Mouse (Mus musculus) brain, adult 10 weeks (tissue): ENCODE measurements around the gene Atg3. TPM values are rescaled to one million over a fixed set of nuclear protein-coding genes. Genes with fewer than 3 reads are reported as not detected.

Experiments
- polyA plus RNA-seq: library from polyadenylated mRNA; stranded (reverse); fragments of 350-450 nt; fragmentation: Illumina TruSeq; extraction: RNeasy Lipid Tissue Mini Kit (QIAGEN cat#74804); gene quantifications from one replicate; pipeline ENCODE4 v1.2.3, GENCODE M21; 2015; ENCODE audit warnings: low read depth, low replicate concordance

Gene Atg3
- polyA plus RNA-seq: 54.9 TPM

DNA sequence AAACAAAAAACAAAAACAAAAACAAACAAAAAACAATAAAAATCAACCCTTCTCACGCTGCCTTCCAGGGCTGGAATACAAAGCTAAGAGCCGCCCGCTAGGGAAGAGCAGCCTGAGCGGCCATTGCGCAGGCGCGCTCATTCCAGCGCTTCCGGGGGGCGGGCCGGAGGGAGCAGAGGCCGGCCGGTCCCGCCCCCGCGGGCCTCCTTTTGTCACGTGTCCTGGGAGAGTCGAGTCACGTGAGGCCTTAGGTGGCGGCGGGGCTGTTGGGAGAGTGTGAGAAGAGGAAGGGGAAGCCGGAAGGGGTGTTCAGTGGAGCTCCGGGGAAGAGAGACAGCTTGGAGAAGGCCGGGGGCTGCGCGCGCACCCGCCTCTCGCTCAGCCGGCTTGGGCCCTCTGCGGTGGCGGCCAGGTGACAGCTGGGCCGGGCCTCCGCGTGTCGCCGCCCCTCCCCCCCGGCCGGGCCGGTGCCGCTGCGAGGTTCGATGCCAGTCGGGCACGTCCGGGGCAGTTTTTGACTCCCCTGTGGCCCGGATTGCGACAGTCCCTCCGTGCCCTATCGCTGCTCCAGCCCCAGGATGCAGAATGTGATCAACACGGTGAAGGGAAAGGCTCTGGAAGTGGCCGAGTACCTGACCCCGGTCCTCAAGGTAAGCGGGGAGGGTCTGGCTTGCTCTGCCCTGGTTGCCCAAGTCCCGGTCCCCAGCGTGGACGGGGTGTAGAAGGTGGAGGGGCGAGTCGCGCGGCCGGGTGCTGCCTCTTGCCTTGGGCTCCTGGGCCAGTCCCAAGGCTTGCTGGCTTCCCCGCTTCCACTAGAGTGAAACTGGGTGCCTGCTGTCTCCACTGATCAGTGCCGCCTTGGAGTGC is at the start of gene Atg3, which contains the start of gene Slc35a5:
Atg3 (plus strand) TSS at position 264 of the 867 bp plus-strand sequence.
Slc35a5 (minus strand) TSS at position 185 of the 867 bp plus-strand sequence.

GRCm38 (mm10) chr16:45223648-45224388 is 65.2 kb downstream of the Atg3 start, which contains the start of gene Btla:
TSS of gene Btla (plus strand) at chr16:45224315.

Other genes with a start within 250 kb of the Atg3 start
- gene Cd200r3, start 215.1 kb upstream of the Atg3 start, polyA plus RNA-seq: not detected
- 4.8 TPM for gene Ccdc80, start 65.4 kb upstream of the Atg3 start, polyA plus RNA-seq
- 45.6 TPM for gene Slc35a5, start 79 bp upstream of the Atg3 start, polyA plus RNA-seq
- gene Btla, start 65.5 kb downstream of the Atg3 start, polyA plus RNA-seq: 1.1 TPM